Comparison of ENCODE assay signal across 25 mouse cellular contexts in the genomic region with DNA sequence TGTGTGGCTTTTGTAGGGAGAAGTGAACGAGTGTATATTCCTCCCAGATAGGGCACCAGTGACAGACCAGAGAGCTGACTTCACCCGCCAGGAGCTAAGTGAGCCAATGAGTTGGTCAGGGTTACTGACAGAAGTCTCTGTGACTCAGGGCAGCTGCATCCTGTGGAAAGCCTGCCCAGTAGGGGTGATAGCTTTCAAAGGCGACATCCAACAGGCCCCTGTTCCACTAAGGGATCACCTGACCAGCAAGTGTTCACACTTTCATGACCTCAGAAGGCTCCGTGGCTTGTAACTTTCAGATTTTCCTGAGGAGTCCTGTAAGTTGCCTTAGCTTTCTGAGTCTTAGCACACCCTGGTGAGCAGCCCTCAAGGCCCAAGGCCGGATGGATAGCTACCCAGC. TPM values are rescaled to one million over a fixed set of nuclear protein-coding genes. Genes with fewer than 3 reads are reported as not detected.
DNase-seq lines count a peak whose midpoint lies in the region; ATAC-seq and TF ChIP-seq lines count a peak whose summit lies in the region.
"Had no signal": no experiment of that assay in that cellular context is flagged by ENCODE, and none has a peak within 500 bp of the region (broad histone marks: within the 10 kb centered on the region; RNA-seq: fewer than 3 reads in every experiment).

No protein-coding gene starts in this region.

- DNase-seq in 416B (ENCODE audit: low read depth) (peak; percentile 42), CH12.LX (ENCODE audit: extremely low read depth) (no peak)
- peak; percentile 14 to 29 for DNase-seq in natural killer cell, adult 2 months (ENCODE audit: low spot score in 2 of 2)
- no peak for DNase-seq in layer of hippocampus, adult 9-11 months
- DNase-seq in left cerebral cortex, adult 2 months (ENCODE audit: extremely low spot score in 1 of 2, low spot score in 2 of 2), result no peak
- DNase-seq: adrenal gland, adult 2 months; adrenal gland, adult 8-10 months; adrenal gland, postnatal 10 days; adrenal gland, postnatal 14 days; adrenal gland, postnatal 25 days; adrenal gland, postnatal 36 days; B cell, adult 2 months; cerebellum, adult 11 months; cerebellum, adult 11-12 months; cerebellum, adult 18-20 months; cerebellum, adult 2 months; cerebellum, adult 8-10 months had no signal

- H3K27ac ChIP-seq in CH12.LX (ENCODE audit: insufficient read depth, low read depth), result no peak overlapping the region
- no peak overlapping the region for H3K27ac ChIP-seq in left cerebral cortex, adult 2 months
- no peak overlapping the region for H3K27ac ChIP-seq in forebrain, embryonic 15.5 days (replicated peaks)

- no peak overlapping the region for H3K4me3 ChIP-seq in CH12.LX (replicated peaks in 1 of 3; ENCODE audit: low read depth in 2 of 3, low read length in 2 of 3, poor library complexity in 1 of 3)
- H3K4me3 ChIP-seq in left cerebral cortex, adult 2 months, result no peak overlapping the region
- no peak overlapping the region for H3K4me3 ChIP-seq in forebrain, embryonic 15.5 days

- no peak for ATAC-seq in forebrain, embryonic 15.5 days (replicated peaks)
- ATAC-seq: activated CD4-positive, CD25-positive, alpha-beta regulatory T cell, adult 4 months; CD4-positive, CD25-positive, alpha-beta regulatory T cell, adult 4 months; Patski had no signal

- peaks cover 2% of the 10 kb centered on the region for H3K9me3 ChIP-seq in CH12.LX (replicated peaks; ENCODE audit: low read length)
- H3K9me3 ChIP-seq in forebrain, embryonic 15.5 days, result no peaks in the 10 kb centered on the region
- H3K9me3 ChIP-seq: G1E had no signal

- H3K36me3 ChIP-seq in CH12.LX (replicated peaks in 1 of 2; ENCODE audit: control insufficient read depth in 1 of 2, insufficient read depth in 1 of 2, low read length in 1 of 2), result peaks cover 69 to 95% of the 10 kb centered on the region in 2 experiments
- no peaks in the 10 kb centered on the region for H3K36me3 ChIP-seq in forebrain, embryonic 15.5 days
- H3K36me3 ChIP-seq: G1E had no signal

- TF ChIP-seq POLR2A in CH12.LX (IDR thresholded peaks at IDR 0.05; ENCODE audit: low read depth, low read length), result no peak

- H3K4me1 ChIP-seq in CH12.LX (ENCODE audit: control insufficient read depth in 1 of 2, insufficient read depth in 2 of 2), result peaks cover 5 to 26% of the 10 kb centered on the region in 2 experiments; a peak in 3 of 4 replicates
- no peaks in the 10 kb centered on the region for H3K4me1 ChIP-seq in forebrain, embryonic 15.5 days

- dilution Hi-C loops in CH12.LX (cut with MboI; ENCODE audit: extremely low pct_ligation_motif_present, extremely low pct_unique_long_range_greater_than_20kb, low sequenced_read_pairs), result no loop called here

- H3K9ac ChIP-seq in CH12.LX (ENCODE audit: insufficient read depth, low read depth), result no peak overlapping the region
- H3K9ac ChIP-seq in forebrain, embryonic 15.5 days (replicated peaks), result no peak overlapping the region

- in situ Hi-C loops in CH12.LX (cut with MboI; ENCODE audit: low pct_ligation_motif_present, low pct_unique_long_range_greater_than_20kb, low sequenced_read_pairs), result no loop called here

- TF ChIP-seq RAD21 in CH12.LX (IDR thresholded peaks at IDR 0.05; ENCODE audit: low read depth, low read length), result no peak

- intact Hi-C loops in left cerebral cortex, adult 2 months (cut with DNase I), result no loop called here

- no peak for TF ChIP-seq CTCF in CH12.LX (conservative IDR thresholded peaks at IDR 0.05 in 1 of 2, IDR thresholded peaks at IDR 0.05 in 1 of 2; ENCODE audit: low read depth in 2 of 2, low read length in 2 of 2)
- TF ChIP-seq CTCF in left cerebral cortex, adult 2 months (IDR thresholded peaks at IDR 0.05), result no peak

- no peak for TF ChIP-seq EP300 in CH12.LX (IDR thresholded peaks at IDR 0.05; ENCODE audit: low read length)

- 84% methylated on average over 5 of the region's 5 CpGs for WGBS in forebrain, embryonic 15.5 days

- H3K79me2 ChIP-seq in CH12.LX (replicated peaks; ENCODE audit: control insufficient read depth, extremely low read depth, insufficient read depth, poor library complexity, severe bottlenecking), result no peaks in the 10 kb centered on the region

- H3K27me3 ChIP-seq in CH12.LX (replicated peaks), result no peaks in the 10 kb centered on the region
- no peaks in the 10 kb centered on the region for H3K27me3 ChIP-seq in forebrain, embryonic 15.5 days
- H3K27me3 ChIP-seq: Patski had no signal

- H3K4me2 ChIP-seq in CH12.LX (ENCODE audit: insufficient read depth, low read depth, poor library complexity, severe bottlenecking), result no peak overlapping the region
- no peak overlapping the region for H3K4me2 ChIP-seq in forebrain, embryonic 15.5 days (replicated peaks)

TF ChIP-seq in CH12.LX, 34 proteins besides CTCF, POLR2A, EP300 and RAD21:
- TF ChIP-seq MAZ (IDR thresholded peaks at IDR 0.05; ENCODE audit: low read depth, low read length) (no peak), TCF12 (IDR thresholded peaks at IDR 0.05; ENCODE audit: low read depth, low read length) (0 out of 2 replicates have a peak, but pooled peaks have one; percentile 11), UBTF (IDR thresholded peaks at IDR 0.05; ENCODE audit: low read depth, low read length) (no peak), MXI1 (IDR thresholded peaks at IDR 0.05; ENCODE audit: low read depth, low read length) (no peak), TBP (conservative IDR thresholded peaks at IDR 0.05; ENCODE audit: low read depth, low read length) (0 out of 2 replicates have a peak, but pooled peaks have one; percentile 36), BHLHE40 (IDR thresholded peaks at IDR 0.05; ENCODE audit: low read depth, low read length) (peak; percentile 71), JUND (conservative IDR thresholded peaks at IDR 0.05; ENCODE audit: low read depth, low read length) (no peak), ZKSCAN1 (IDR thresholded peaks at IDR 0.05; ENCODE audit: borderline replicate concordance, low read depth, low read length) (no peak), ETS1 (conservative IDR thresholded peaks at IDR 0.05; ENCODE audit: low read depth, low read length) (peak; percentile 70)
TF ChIP-seq in CH12.LX: peak in this region for 4.

RNA-seq across cellular contexts. Expression of a gene that starts 23.4 kb away (rescaled TPM):
- total RNA-seq in CH12.LX (2012; rRNA removed) (32.0 and 43.8 TPM in 2 replicates), CH12.LX (2014; rRNA removed) (31.0 and 35.8 TPM in 2 replicates)
- polyA plus RNA-seq in CH12.LX (2012; ENCODE audit: insufficient read length, low read depth), result 34.9 and 35.1 TPM in 2 replicates
- total RNA-seq in left cerebral cortex, adult 2 months (2021), result not detected
- polyA plus RNA-seq in forebrain, embryonic 15.5 days (2015; fragmentation: Nextera tagmentation; extraction: Ambion mirVana), result not detected in 2 replicates
- total RNA-seq: adrenal gland, adult 2 months; adrenal gland, postnatal 25 days; adrenal gland, postnatal 36 days had no signal
- polyA plus RNA-seq: adrenal gland, adult 2 months; G1E had no signal

RNA-seq across cellular contexts. Expression of a gene that starts 47.7 kb away (rescaled TPM):
- total RNA-seq in CH12.LX (2012; rRNA removed) (not detected in 2 replicates), CH12.LX (2014; rRNA removed) (not detected in 2 replicates)
- polyA plus RNA-seq in CH12.LX (2012; ENCODE audit: insufficient read length, low read depth), result not detected in 2 replicates
- under 1 TPM; 0.27 to 0.49 TPM for total RNA-seq in left cerebral cortex, adult 2 months (2021)
- 0.18 and 0.28 TPM in 2 replicates for polyA plus RNA-seq in forebrain, embryonic 15.5 days (2015; fragmentation: Nextera tagmentation; extraction: Ambion mirVana)
- total RNA-seq: adrenal gland, adult 18-20 months; MEL had no signal
- polyA plus RNA-seq: activated CD4-positive, CD25-positive, alpha-beta regulatory T cell, adult 4 months; CD4-positive, CD25-positive, alpha-beta regulatory T cell, adult 4 months; G1E had no signal

RNA-seq across cellular contexts. Expression of a gene that starts 55.8 kb away (rescaled TPM):
- total RNA-seq in CH12.LX (2012; rRNA removed) (7.2 and 11.3 TPM in 2 replicates), CH12.LX (2014; rRNA removed) (5.3 and 6.4 TPM in 2 replicates)
- polyA plus RNA-seq in CH12.LX (2012; ENCODE audit: insufficient read length, low read depth), result 5.2 and 7.2 TPM in 2 replicates
- not detected for total RNA-seq in left cerebral cortex, adult 2 months (2021)
- 0.23 and 0.67 TPM in 2 replicates for polyA plus RNA-seq in forebrain, embryonic 15.5 days (2015; fragmentation: Nextera tagmentation; extraction: Ambion mirVana)
- total RNA-seq: adrenal gland, adult 18-20 months; adrenal gland, adult 2 months; adrenal gland, postnatal 14 days; adrenal gland, postnatal 25 days; adrenal gland, postnatal 36 days; G1E; MEL had no signal
- polyA plus RNA-seq: adrenal gland, adult 2 months; C2C12; G1E had no signal

Comparison
In these comparisons a context has a peak if more than half of its experiments do, and no peak if none do; other contexts are left out.
1. DNase-seq: peak in 416B (single experiment) and natural killer cell, adult 2 months (2 of 2); none in CH12.LX (single experiment), layer of hippocampus, adult 9-11 months (single experiment) and left cerebral cortex, adult 2 months (0 of 2).
2. RNA of a gene that starts 23.4 kb away (total RNA-seq): 31.0 to 43.8 TPM in CH12.LX; not detected in left cerebral cortex, adult 2 months; every median in the first group is over 10 times any median in the second.
3. RNA of a gene that starts 55.8 kb away (total RNA-seq): 5.3 to 11.3 TPM in CH12.LX; not detected in left cerebral cortex, adult 2 months; every median in the first group is over 4 times any median in the second.